Comparison of ENCODE assay signal across 10 mouse cellular contexts in the genomic region with DNA sequence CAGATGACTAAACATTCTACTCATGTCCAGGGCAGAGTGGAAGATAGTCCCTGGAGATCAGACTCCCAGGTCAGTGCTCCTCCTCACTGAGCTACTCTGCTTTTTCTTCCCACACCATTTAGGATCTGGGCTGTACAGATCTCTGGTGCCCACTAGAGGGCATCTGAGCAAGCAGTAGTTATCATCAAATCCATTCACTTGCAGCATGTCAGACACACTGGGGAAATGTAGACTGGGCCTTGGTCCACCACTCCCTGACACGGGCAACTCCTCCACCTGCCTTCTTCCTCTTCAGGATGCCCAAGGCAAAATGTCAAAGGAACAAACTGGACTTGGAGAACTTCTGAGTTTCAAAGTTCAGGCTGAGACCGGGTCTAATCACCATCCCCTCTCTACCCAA. TPM values are rescaled to one million over a fixed set of nuclear protein-coding genes. Genes with fewer than 3 reads are reported as not detected.
DNase-seq lines count a peak whose midpoint lies in the region; ATAC-seq and TF ChIP-seq lines count a peak whose summit lies in the region.
"Had no signal": no experiment of that assay in that cellular context is flagged by ENCODE, and none has a peak within 500 bp of the region (broad histone marks: within the 10 kb centered on the region; RNA-seq: fewer than 3 reads in every experiment).

No protein-coding gene starts in this region.

- TF ChIP-seq CTCF in cerebellum, adult 2 months (IDR thresholded peaks at IDR 0.05; ENCODE audit: borderline replicate concordance, insufficient read depth, low read depth, low read length) = peak; percentile 70

- intact Hi-C loops in gastrocnemius, postnatal 36 days (cut with DNase I) = loop anchor here (10.0 kb wide), 1 partner anchor 301 kb away; no protein-coding TSS in a partner anchor

- no peak for TF ChIP-seq POLR2A in cerebellum, adult 2 months (IDR thresholded peaks at IDR 0.05; ENCODE audit: borderline replicate concordance, insufficient read depth, low read length)

- peak; percentile 39 for DNase-seq in gastrocnemius, adult 18-20 months (ENCODE audit: low spot score)
- DNase-seq in gastrocnemius, postnatal 36 days = no peak
- DNase-seq in right cerebral cortex, postnatal 10 days (ENCODE audit: low spot score in 2 of 2) = peak; percentile 43 to 45
- no peak for DNase-seq in right cerebral cortex, postnatal 25 days
- peak; percentile 35 to 40 for DNase-seq in cerebellum, adult 2 months
- DNase-seq in induced T-regulatory cell, adult 2 months (ENCODE audit: low read depth) = peak; percentile 26
- peak; percentile 21 for DNase-seq in lung, postnatal 25 days (ENCODE audit: low spot score)

- no peak overlapping the region for H3K27ac ChIP-seq in cerebellum, adult 2 months (ENCODE audit: insufficient read depth, low read length)
- H3K27ac ChIP-seq: heart, embryonic 15.5 days had no signal

- H3K4me1 ChIP-seq in cerebellum, adult 2 months (ENCODE audit: control insufficient read depth, insufficient read depth, low read length) = no peaks in the 10 kb centered on the region
- H3K4me1 ChIP-seq: heart, embryonic 15.5 days; megakaryocyte, embryonic 14.5 days had no signal

- ATAC-seq in erythroid progenitor cell, adult 5-6 weeks (replicated peaks; ENCODE audit: low FRiP score, poor library complexity, severe bottlenecking) = no peak

- no peaks in the 10 kb centered on the region for H3K27me3 ChIP-seq in cerebellum, adult 2 months (ENCODE audit: control insufficient read depth, insufficient read depth, low read length)

- WGBS in cerebellum, adult 2 months = 52% methylated on average over 2 of the region's 2 CpGs

- H3K4me3 ChIP-seq in cerebellum, adult 2 months (replicated peaks; ENCODE audit: insufficient read depth, low read depth, low read length) = no peak overlapping the region
- H3K4me3 ChIP-seq: heart, embryonic 15.5 days; megakaryocyte, embryonic 14.5 days had no signal

RNA-seq across cellular contexts. Expression of gene Myh13, which starts 51.9 kb away (rescaled TPM):
- 1 to 10 TPM; 4.0 to 5.7 TPM for total RNA-seq in gastrocnemius, adult 18-20 months (2021)
- total RNA-seq in gastrocnemius, postnatal 36 days (2021) = 1 to 10 TPM; 3.5 to 4.1 TPM
- 0.75 and 0.87 TPM in 2 replicates for polyA plus RNA-seq in cerebellum, adult 2 months (2012; rRNA removed)
- not detected in 2 replicates for total RNA-seq in erythroid progenitor cell, adult 5-6 weeks (2015; ENCODE audit: low replicate concordance)
- total RNA-seq in erythroid progenitor cell, adult 5-6 weeks (2017; ENCODE audit: low replicate concordance) = not detected in 2 replicates

Comparison
In these comparisons a context has a peak if more than half of its experiments do, and no peak if none do; other contexts are left out.
1. DNase-seq: peak in gastrocnemius, adult 18-20 months (single experiment), right cerebral cortex, postnatal 10 days (2 of 2), cerebellum, adult 2 months (2 of 2), induced T-regulatory cell, adult 2 months (single experiment) and lung, postnatal 25 days (single experiment); none in gastrocnemius, postnatal 36 days (0 of 2) and right cerebral cortex, postnatal 25 days (single experiment).
2. RNA of gene Myh13, which starts 51.9 kb away (total RNA-seq): 4.0 to 5.7 TPM in gastrocnemius, adult 18-20 months and 3.5 to 4.1 TPM in gastrocnemius, postnatal 36 days; not detected in erythroid progenitor cell, adult 5-6 weeks; every median in the first group is over 4 times any median in the second.